Mouse (Mus musculus) neural tube, embryonic 12.5 days (tissue): ENCODE measurements at regions not wholly inside any gene's neighbourhood (a gene's known extent, or its start where the extent isn't known, plus 50 kb on each side); places are given as distances from the start of the nearest gene placed in this dataset. TPM values are rescaled to one million over a fixed set of nuclear protein-coding genes. Genes with fewer than 3 reads are reported as not detected.

Experiments used
- ATAC-seq: fragments of 200-750 bp; cut with Nextera tagmentation; 2 replicates; pipeline ENCODE4 v1.8.0; 2017; ENCODE audit warnings: low read depth, mild to moderate bottlenecking, moderate TSS enrichment, moderate library complexity; ENCODE audit not compliant: low FRiP score
- H3K27ac ChIP-seq: fragments of 300-500 bp; sonication (generic); 2 replicates; pipeline ENCODE4 v1.5.1; 2016
- H3K27me3 ChIP-seq: fragments of 300-500 bp; sonication (generic); replicated peaks from 2 replicates; pipeline ENCODE4 v1.6.1; 2016; ENCODE audit warnings: mild to moderate bottlenecking
- H3K36me3 ChIP-seq: fragments of 300-500 bp; sonication (generic); 2 replicates; pipeline ENCODE4 v1.6.1; 2016; ENCODE audit warnings: mild to moderate bottlenecking
- H3K4me1 ChIP-seq: fragments of 300-500 bp; sonication (generic); 2 replicates; pipeline ENCODE4 v1.6.1; 2016
- H3K4me2 ChIP-seq: fragments of 300-500 bp; sonication (generic); replicated peaks from 2 replicates; pipeline ENCODE4 v1.6.1; 2016; ENCODE audit warnings: mild to moderate bottlenecking
- H3K4me3 ChIP-seq: fragments of 300-500 bp; sonication (generic); 2 replicates; pipeline ENCODE4 v1.5.1; 2016
- H3K9ac ChIP-seq: fragments of 300-500 bp; sonication (generic); 2 replicates; pipeline ENCODE4 v1.6.1; 2016; ENCODE audit warnings: mild to moderate bottlenecking
- H3K9me3 ChIP-seq: fragments of 300-500 bp; sonication (generic); 2 replicates; pipeline ENCODE4 v1.6.1; 2016; ENCODE audit warnings: mild to moderate bottlenecking
- WGBS: fragments of 180-500 bp; shearing (Covaris S2); methylation state at CpG from one replicate; pipeline ENCODE4 v1.1.7; 2016; 5-methylcytosine and 5-hydroxymethylcytosine counted together
- microRNA-seq: library from miRNA; unstranded; fragments of <30 nt; microRNA quantifications from one replicate; pipeline ENCODE4, GENCODE M21; 2017

GRCm38 (mm10) chr4:93412695-93413094 lies 77.4 kb upstream of the Tusc1 start:
- Histone ChIP-seq H3K4me2 (no peak overlapping the region), H3K4me1 (no peaks in the 10 kb centered on the region), H3K27me3 (no peaks in the 10 kb centered on the region), H3K9me3 (no peaks in the 10 kb centered on the region), H3K4me3 (no peak overlapping the region), H3K36me3 (no peaks in the 10 kb centered on the region), H3K9ac (no peak overlapping the region), H3K27ac (no peak overlapping the region)
- ATAC-seq, result no peak

- no peak for ATAC-seq
- no peaks in the 10 kb centered on the region for H3K27me3 ChIP-seq
- H3K4me1 ChIP-seq, result no peaks in the 10 kb centered on the region
- H3K36me3 ChIP-seq, result no peaks in the 10 kb centered on the region
- H3K27ac ChIP-seq, result no peak overlapping the region
- no peak overlapping the region for H3K9ac ChIP-seq
- no peak overlapping the region for H3K4me3 ChIP-seq
- H3K4me2 ChIP-seq, result no peak overlapping the region
- no peaks in the 10 kb centered on the region for H3K9me3 ChIP-seq
- WGBS, result 27% methylated on average over 2 of the region's 2 CpGs
Observed at GRCm38 (mm10) chr4:93406876-93407275, 71.6 kb upstream of the Tusc1 start.

GRCm38 (mm10) chr4:93400579-93400978 lies 65.3 kb upstream of the Tusc1 start:
- H3K27me3 ChIP-seq, result no peaks in the 10 kb centered on the region
- no peaks in the 10 kb centered on the region for H3K9me3 ChIP-seq
- H3K9ac ChIP-seq, result no peak overlapping the region
- H3K27ac ChIP-seq, result no peak overlapping the region
- no peak overlapping the region for H3K4me3 ChIP-seq
- H3K36me3 ChIP-seq, result no peaks in the 10 kb centered on the region
- no peak overlapping the region for H3K4me2 ChIP-seq
- H3K4me1 ChIP-seq, result no peaks in the 10 kb centered on the region
- ATAC-seq, result no peak

Small RNA genes lying in the stretch of these regions (microRNA-seq; reads per million reads assigned to microRNA genes)
- gene Gm22619, result not detected
